Mouse (Mus musculus) liver, embryonic 11.5 days (tissue): Measurements from ENCODE around the gene Cfap97. TPM values are rescaled to one million over a fixed set of nuclear protein-coding genes. Genes with fewer than 3 reads are reported as not detected.
"Not testable (repeated sequence)": the region's sequence is repeated elsewhere in the genome, so short reads cannot be mapped to it uniquely, and the experiment has no call there.

ENCODE experiments used
- ATAC-seq: fragments of 200-750 bp; cut with Nextera tagmentation; replicated peaks from 2 replicates; pipeline ENCODE4 v1.8.0; 2017; ENCODE audit warnings: moderate number of reproducible peaks, mild to moderate bottlenecking, moderate TSS enrichment, moderate library complexity; ENCODE audit not compliant: low FRiP score
- DNase-seq: peaks from one replicate; pipeline ENCODE4 v3.0.0-alpha.2; 2017; ENCODE audit warnings: low spot score
- H3K27ac ChIP-seq: fragments of 300-500 bp; sonication (generic); 2 replicates; pipeline ENCODE4 v1.5.1; 2014; ENCODE audit warnings: mild to moderate bottlenecking, low read depth, low read length, control low read depth
- H3K27me3 ChIP-seq: fragments of 300-500 bp; sonication (generic); replicated peaks from 2 replicates; pipeline ENCODE4 v1.6.1; 2014; ENCODE audit warnings: low read length, mixed read lengths; ENCODE audit not compliant: control insufficient read depth, insufficient read depth
- H3K36me3 ChIP-seq: fragments of 300-500 bp; sonication (generic); 2 replicates; pipeline ENCODE4 v1.6.1; 2014; ENCODE audit warnings: mild to moderate bottlenecking, low read length, moderate library complexity, mixed read lengths; ENCODE audit not compliant: control insufficient read depth, insufficient read depth
- H3K4me1 ChIP-seq: fragments of 300-500 bp; sonication (generic); replicated peaks from 2 replicates; pipeline ENCODE4 v1.6.1; 2014; ENCODE audit warnings: low read length, mixed read lengths; ENCODE audit not compliant: control insufficient read depth, insufficient read depth
- H3K4me2 ChIP-seq: fragments of 300-500 bp; sonication (generic); 2 replicates; pipeline ENCODE4 v1.6.1; 2014; ENCODE audit warnings: mild to moderate bottlenecking, control low read depth, moderate library complexity
- H3K4me3 ChIP-seq: fragments of 300-500 bp; sonication (generic); 2 replicates; pipeline ENCODE4 v1.5.1; 2014; ENCODE audit warnings: low read depth, low read length, control low read depth
- H3K9ac ChIP-seq: fragments of 300-500 bp; sonication (generic); 2 replicates; pipeline ENCODE4 v1.6.1; 2014; ENCODE audit warnings: low read depth, low read length, control low read depth
- H3K9me3 ChIP-seq: fragments of 300-500 bp; sonication (generic); 2 replicates; pipeline ENCODE4 v1.6.1; 2016; ENCODE audit warnings: low read length, inconsistent platforms, mixed read lengths; ENCODE audit not compliant: control insufficient read depth
- WGBS: fragments of 180-500 bp; shearing (Covaris S2); extraction: QIAGEN DNeasy Blood & Tissue Kit; methylation state at CpG from one replicate; pipeline ENCODE4 v1.1.7; 2014; 5-methylcytosine and 5-hydroxymethylcytosine counted together
- polyA plus RNA-seq: library from polyadenylated mRNA; unstranded; fragments of >200 nt; fragmentation: Nextera tagmentation; extraction: Ambion mirVana; gene quantifications from 2 replicates; pipeline ENCODE4 v1.2.1, GENCODE M21; 2014

Cfap97 gene
- polyA plus RNA-seq, 1 experiment from 2014 or later = 16.2 TPM

- not testable (repeated sequence) for H3K9ac ChIP-seq, DNase-seq, ATAC-seq, H3K36me3 ChIP-seq, H3K9me3 ChIP-seq, H3K4me1 ChIP-seq, H3K4me3 ChIP-seq, H3K27me3 ChIP-seq, H3K4me2 ChIP-seq, H3K27ac ChIP-seq
- WGBS = 82% methylated on average over 2 of the region's 2 CpGs
Measured at GRCm38 (mm10) chr8:46135546-46135945, 16.0 kb upstream of the Cfap97 start.

GRCm38 (mm10) chr8:46137336-46137735, 14.2 kb upstream of the Cfap97 start:
- ATAC-seq = no peak
- Histone ChIP-seq H3K27ac (no peak overlapping the region), H3K27me3 (no peaks in the 10 kb centered on the region), H3K4me1 (peaks cover 5% of the 10 kb centered on the region; the same call in 1 of the 2 replicates), H3K4me2 (no peak overlapping the region), H3K4me3 (no peak overlapping the region), H3K9ac (no peak overlapping the region), H3K36me3 (no peaks in the 10 kb centered on the region; the same call in 1 of the 2 replicates), H3K9me3 (no peaks in the 10 kb centered on the region)
- no peak for DNase-seq
- WGBS = 77% methylated on average over 1 of the region's 1 CpGs

GRCm38 (mm10) chr8:46137843-46138596, 13.6 kb upstream of the Cfap97 start:
- DNase-seq = no peak
- 83% methylated on average over 10 of the region's 10 CpGs for WGBS

DNA sequence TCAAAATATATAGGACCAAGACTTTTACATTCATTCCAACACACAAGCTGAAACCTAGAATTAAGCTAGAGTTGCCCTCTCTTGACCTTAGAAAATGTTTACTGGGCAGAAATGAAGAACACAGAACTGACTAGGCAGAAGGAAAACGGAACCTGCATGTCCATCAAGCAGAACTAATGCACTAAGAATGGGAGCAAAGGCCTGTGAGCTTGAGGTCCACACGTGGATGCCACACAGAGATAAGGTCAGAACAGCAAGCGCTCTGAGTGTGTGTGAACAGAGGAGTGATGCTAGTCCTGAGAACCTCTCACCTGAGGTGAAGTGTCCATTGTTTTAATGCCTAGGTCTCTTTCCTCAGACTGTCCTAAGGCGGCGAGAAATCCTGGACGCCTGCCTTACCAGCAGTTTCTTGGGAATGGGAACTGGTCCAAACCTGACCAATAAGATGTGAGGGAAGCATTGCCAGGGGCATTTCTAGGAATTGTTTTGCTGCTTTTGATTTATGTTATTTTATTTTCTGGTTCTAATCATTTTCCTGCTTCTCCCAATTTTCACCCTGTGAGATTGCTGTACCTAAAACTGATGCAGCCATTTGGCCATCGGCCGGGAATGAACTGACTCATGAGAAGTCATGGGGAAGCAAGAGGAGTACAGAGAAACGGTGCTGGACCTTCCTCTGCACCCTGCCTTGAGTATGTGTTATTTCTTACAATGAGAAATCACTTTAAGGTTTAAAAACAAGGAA, 11.0 kb upstream of the Cfap97 start:
- no peak overlapping the region for H3K27ac ChIP-seq
- H3K27me3 ChIP-seq = no peaks in the 10 kb centered on the region
- no peak overlapping the region for H3K9ac ChIP-seq
- H3K4me1 ChIP-seq = peaks cover 21% of the 10 kb centered on the region
- no peak for ATAC-seq
- no peaks in the 10 kb centered on the region for H3K36me3 ChIP-seq
- 81% methylated on average over 9 of the region's 9 CpGs for WGBS
- no peak overlapping the region for H3K4me2 ChIP-seq
- no peaks in the 10 kb centered on the region for H3K9me3 ChIP-seq
- DNase-seq = no peak
- H3K4me3 ChIP-seq = no peak overlapping the region

More at GRCm38 (mm10) chr8:46137843-46138596, 13.6 kb upstream of the Cfap97 start:
- ATAC-seq = no peak
- H3K4me1 ChIP-seq = peaks cover 6% of the 10 kb centered on the region
- no peaks in the 10 kb centered on the region for H3K27me3 ChIP-seq
- no peak overlapping the region for H3K4me2 ChIP-seq
- H3K4me3 ChIP-seq = no peak overlapping the region
- H3K9ac ChIP-seq = no peak overlapping the region
- no peaks in the 10 kb centered on the region; the same call in 1 of the 2 replicates for H3K36me3 ChIP-seq
- no peaks in the 10 kb centered on the region for H3K9me3 ChIP-seq
- no peak overlapping the region for H3K27ac ChIP-seq

- no peaks in the 10 kb centered on the region for H3K9me3 ChIP-seq
Measured at GRCm38 (mm10) chr8:46141688-46142087, 9.9 kb upstream of the Cfap97 start.

GRCm38 (mm10) chr8:46142498-46143081, 9.0 kb upstream of the Cfap97 start:
- no peaks in the 10 kb centered on the region for H3K36me3 ChIP-seq
- H3K9ac ChIP-seq = no peak overlapping the region
- no peak overlapping the region for H3K4me3 ChIP-seq
- peaks cover 24% of the 10 kb centered on the region for H3K4me1 ChIP-seq
- H3K27me3 ChIP-seq = no peaks in the 10 kb centered on the region
- 84% methylated on average over 4 of the region's 4 CpGs for WGBS
- DNase-seq (no peak), ATAC-seq (no peak)
- no peaks in the 10 kb centered on the region for H3K9me3 ChIP-seq
- no peak overlapping the region for H3K4me2 ChIP-seq
- no peak overlapping the region for H3K27ac ChIP-seq

More at GRCm38 (mm10) chr8:46141688-46142087, 9.9 kb upstream of the Cfap97 start:
- Histone ChIP-seq H3K27ac (no peak overlapping the region), H3K9ac (no peak overlapping the region), H3K27me3 (no peaks in the 10 kb centered on the region), H3K36me3 (no peaks in the 10 kb centered on the region), H3K4me3 (no peak overlapping the region), H3K4me2 (no peak overlapping the region), H3K4me1 (peaks cover 24% of the 10 kb centered on the region)
- no peak for ATAC-seq
- 84% methylated on average over 3 of the region's 3 CpGs for WGBS
- DNase-seq = no peak

DNA sequence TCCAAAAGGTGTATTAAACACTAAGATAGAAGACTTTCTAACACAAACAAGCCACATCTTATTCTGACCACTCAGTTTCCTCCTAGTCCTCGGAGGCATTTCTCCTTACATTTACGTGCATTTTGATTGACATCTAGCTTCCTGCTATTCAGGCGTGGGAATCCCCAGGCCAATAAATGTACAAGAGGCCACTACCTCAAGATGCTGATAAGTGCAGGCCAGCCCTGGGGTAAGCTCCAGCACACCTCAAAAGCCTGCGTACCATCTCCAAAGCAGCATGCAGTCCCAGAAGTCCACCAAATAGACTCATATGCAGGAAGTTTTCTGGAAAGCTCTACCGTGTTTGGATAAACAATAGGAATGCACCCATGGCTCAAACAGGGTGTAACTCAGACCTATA, 8.1 kb upstream of the Cfap97 start:
- H3K9me3 ChIP-seq = no peaks in the 10 kb centered on the region
- H3K27me3 ChIP-seq = no peaks in the 10 kb centered on the region
- H3K36me3 ChIP-seq = no peaks in the 10 kb centered on the region
- DNase-seq (no peak), ATAC-seq (0 out of 2 replicates have a peak, but pooled peaks have one; percentile 29)
- H3K9ac ChIP-seq = no peak overlapping the region
- 0 out of 2 replicates have a peak overlapping the region, but pooled peaks have one; percentile 8 for H3K4me2 ChIP-seq
- no peak overlapping the region for H3K4me3 ChIP-seq
- 44% methylated on average over 5 of the region's 5 CpGs for WGBS
- H3K27ac ChIP-seq = no peak overlapping the region
- peaks cover 24% of the 10 kb centered on the region for H3K4me1 ChIP-seq

DNA sequence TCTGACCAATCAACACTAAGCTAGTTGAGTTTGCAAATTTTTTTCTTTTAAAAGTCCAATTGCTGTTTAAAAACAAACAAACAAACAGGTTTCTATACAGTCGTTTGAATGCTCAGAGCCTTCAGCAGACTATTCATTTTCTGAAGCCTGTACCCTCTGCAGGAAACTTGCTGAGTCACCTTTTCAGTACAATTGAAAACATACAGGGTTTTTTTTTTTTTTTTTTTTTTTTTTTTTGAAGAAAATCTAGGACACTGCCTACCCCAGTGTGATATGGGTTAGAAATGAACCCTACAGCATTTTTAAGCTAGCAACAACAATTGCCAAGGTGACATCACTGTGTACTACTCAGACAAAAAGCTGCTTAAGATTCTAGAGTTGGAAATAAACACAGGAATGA, 7.6 kb upstream of the Cfap97 start:
- DNase-seq (no peak), ATAC-seq (peak; percentile 37; the same call in 1 of the 2 replicates)
- H3K36me3 ChIP-seq = no peaks in the 10 kb centered on the region
- WGBS = 46% methylated on average over 1 of the region's 1 CpGs
- no peak overlapping the region for H3K4me2 ChIP-seq
- peaks cover 27% of the 10 kb centered on the region for H3K4me1 ChIP-seq
- no peaks in the 10 kb centered on the region for H3K9me3 ChIP-seq
- H3K9ac ChIP-seq = no peak overlapping the region
- no peak overlapping the region for H3K27ac ChIP-seq
- H3K27me3 ChIP-seq = no peaks in the 10 kb centered on the region
- H3K4me3 ChIP-seq = no peak overlapping the region
